Mouse (Mus musculus): ENCODE measurements around the gene Gm10073.
"Not testable (repeated sequence)": the region's sequence is repeated elsewhere in the genome, so short reads cannot be mapped to it uniquely, and the experiment has no call there.

The Gm10073 gene

DNA sequence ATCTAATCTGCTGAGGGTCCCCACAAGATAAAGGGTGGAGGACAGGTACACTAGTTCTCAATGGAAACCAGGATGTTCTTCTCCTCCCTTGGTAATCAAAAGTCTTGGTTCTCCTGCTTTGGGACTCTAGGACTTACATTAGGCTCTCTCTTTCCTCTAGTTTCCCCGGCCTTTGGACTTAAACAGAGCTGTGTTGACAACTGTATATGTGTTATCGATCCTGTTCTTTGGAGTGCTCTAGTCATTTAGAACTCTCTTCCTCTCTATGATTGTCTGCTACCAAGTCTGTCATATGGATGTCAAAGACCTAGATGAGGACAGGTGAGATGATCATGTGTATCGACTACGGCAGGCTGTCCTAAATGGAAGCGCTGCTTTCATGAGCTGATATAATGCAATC, 23.8 kb upstream of the Gm10073 start:
- no peak for DNase-seq (ENCODE audit: low read depth, low spot score)

DNA sequence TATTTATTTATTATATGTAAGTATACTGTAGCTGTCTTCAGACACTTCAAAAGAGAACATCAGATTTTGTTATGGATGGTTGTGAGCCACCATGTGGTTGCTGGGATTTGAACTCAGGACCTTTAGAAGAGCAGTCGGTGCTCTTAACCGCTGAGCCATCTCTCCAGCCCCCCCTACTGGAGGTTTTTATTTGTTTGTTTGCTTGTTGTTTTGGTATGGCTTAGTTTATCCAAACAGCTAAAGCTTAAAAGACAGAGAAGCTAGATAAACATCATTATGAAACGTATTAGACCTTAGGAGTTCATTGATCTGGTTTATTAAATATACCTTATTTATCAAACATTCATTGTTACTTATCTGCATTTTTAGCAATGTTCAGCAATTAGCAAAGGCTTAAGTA, 22.4 kb upstream of the Gm10073 start:
- DNase-seq (ENCODE audit: low read depth, low spot score) = not testable (repeated sequence)

DNA sequence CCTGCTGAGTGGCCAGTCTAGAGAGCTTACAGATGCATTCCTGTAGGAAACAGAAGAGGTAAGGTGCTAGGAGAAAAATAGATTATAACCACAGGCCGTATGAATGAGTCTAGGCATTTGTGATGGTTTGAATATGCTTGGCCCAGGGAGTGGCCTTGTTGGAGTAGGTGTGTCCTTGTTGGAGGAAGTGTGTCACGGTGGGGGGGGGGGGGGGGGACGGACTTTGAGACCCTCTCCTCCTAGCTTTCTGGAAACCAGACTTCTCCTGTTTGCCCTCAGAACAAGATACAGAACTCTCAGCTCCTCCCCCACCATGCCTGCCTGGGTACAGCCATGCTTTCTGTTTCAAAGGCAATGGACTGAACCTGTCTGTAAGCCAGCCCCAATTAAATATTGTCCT, 19.2 kb upstream of the Gm10073 start:
- DNase-seq (ENCODE audit: low read depth, low spot score) = no peak

DNA sequence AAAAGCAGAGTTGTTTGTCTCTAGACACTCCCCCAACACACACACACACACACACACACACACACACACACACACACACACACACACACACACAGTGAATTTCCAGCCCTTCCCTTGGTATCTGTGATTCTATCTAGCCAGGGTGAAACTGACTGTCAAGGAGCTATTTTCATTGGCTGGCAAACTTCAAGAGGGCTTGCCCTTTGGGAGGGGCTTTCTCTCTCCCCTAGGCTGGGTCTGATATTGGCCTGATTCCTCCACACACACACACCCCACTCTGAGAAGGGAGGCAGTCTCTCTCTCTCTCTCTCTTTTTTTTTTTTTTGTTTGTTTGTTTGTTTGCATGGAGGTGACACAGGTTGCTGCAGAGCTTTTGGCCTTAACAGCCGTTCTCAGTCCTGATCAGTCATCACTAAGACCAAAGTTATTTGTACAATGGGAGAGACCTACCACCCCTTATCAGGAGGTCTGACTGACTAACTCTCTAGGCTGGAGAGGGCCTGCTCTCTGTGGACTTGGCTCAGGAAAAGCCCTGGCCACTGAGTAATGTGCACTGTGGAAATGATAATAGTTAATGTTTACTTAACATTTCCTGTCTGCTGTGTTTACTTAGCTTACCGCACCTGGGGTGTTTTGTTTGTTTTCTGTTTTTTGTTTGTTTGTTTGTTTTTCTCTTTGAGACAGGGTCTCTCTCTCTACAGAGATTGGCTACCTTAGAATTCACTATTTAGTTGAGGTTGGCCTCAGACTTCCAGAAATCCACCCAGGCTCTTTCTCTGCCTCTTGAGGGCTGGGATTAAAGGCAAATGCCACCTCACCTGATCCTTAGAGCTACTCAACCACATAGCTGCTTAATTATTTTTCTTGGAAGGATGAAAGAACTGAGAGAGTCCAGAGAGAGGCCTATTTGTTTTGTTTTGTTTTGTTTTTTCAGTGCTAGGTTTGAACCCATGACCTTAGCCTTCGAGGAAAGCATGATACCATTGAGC, 15.5 kb upstream of the Gm10073 start:
- DNase-seq (ENCODE audit: low read depth, low spot score) = no peak

DNA sequence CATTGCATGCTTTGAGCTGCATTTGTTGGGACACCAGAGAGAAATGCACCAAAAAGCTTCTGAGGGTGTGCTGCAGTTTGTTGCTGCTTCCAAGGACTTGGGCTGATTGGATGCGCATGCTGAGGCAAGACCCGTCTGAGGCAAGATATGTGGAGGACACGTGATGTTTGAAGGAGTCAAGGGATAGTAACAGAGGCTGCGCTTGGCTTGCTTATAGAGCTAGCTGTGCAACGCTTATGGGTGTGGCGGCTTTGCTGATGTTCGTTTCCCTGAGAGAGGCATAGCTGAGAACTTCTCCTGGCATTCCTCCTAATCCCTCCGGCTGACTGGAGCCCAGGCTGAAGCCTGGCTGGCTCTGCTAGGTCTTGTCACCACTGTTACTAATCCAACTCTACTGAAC, 13.6 kb upstream of the Gm10073 start:
- DNase-seq (ENCODE audit: low read depth, low spot score) = no peak

DNA sequence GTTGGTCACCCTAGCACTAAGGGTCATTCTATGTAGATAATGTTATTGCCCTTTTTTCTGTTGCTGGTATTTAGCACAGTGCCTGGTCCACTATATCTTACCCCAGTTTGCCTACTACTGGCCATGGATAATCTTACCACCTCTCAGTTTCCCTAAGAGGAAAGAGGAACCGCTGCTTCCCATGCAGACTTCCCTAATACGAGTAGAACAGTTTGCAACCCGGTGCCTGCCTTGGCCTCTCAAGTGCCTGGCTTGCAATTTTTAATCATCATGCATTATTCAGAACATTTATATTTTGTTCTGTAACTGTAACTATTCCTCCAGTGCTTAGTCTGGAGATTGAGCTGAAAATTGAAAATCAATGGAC, 12.4 kb upstream of the Gm10073 start:
- DNase-seq (ENCODE audit: low read depth, low spot score) = no peak

DNA sequence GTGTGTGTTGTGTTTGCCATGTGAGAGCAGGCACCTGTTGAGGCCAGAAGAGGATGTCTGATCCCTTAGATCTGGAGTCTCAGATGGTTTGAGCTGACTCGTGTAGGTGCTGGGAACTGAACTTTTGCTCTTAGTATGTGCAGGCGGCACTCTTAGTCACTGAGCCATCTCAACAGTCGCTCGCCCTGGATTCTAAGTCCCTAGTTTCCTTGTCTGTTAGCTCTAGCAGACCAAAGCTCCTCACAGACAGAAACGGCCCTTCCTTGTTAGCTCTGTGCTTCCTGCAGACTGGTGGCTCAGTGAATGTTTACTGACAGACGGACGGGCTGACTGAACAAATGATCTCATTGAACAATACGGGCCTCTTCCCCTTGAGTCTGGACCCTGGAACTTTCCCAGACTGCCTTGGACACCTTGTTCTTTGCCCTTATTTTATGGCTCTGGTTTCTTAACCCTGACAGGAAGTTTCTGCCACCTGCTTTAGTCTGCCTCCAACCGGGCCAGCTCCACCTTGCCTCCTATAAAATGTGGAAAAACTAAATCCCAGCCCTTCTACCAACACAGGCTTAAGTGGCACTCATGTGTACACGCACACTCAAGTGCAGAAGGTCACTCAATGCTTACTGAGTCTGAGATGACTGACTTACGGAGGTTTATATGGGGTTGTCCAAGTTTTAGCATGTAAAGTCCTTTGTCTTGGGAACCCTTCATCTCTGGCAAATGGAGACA, 11.8 kb upstream of the Gm10073 start:
- no peak for DNase-seq (ENCODE audit: low read depth, low spot score)

DNA sequence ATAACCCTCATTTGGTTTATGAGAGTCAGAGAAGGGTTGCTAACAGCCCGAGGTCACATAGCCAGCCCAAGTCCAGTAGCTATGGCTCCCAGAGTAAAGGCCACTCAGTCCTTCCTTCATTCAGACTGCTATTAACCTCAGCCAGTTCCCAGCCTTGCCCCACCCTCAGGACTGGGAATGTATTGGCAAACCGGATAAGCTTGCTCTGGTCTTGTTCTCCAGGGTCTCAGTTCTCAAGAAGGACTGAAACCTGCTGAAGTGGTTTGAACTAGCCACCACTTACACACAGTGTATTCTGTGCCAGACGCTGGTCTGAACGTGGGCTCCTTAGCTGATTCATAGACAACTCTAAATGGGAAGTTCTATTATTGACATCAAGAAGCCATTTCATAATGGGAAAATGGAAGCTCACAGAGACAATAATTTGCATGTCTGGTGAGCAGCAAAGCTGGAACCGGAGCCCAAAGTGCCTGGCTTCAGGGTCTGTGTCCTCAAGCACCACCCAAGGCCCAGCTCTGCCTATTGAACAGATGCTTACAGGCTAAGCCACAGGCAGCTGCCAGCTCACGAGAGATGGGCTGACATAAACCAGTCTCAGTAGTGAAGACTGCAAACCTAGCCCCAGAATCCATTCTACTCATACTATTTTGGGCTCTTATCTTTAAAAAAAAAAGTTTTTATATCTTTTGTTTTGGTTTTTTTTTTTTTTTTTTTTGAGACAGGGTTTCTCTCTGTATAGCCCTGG, 8.3 kb upstream of the Gm10073 start:
- DNase-seq (ENCODE audit: low read depth, low spot score) = no peak

DNA sequence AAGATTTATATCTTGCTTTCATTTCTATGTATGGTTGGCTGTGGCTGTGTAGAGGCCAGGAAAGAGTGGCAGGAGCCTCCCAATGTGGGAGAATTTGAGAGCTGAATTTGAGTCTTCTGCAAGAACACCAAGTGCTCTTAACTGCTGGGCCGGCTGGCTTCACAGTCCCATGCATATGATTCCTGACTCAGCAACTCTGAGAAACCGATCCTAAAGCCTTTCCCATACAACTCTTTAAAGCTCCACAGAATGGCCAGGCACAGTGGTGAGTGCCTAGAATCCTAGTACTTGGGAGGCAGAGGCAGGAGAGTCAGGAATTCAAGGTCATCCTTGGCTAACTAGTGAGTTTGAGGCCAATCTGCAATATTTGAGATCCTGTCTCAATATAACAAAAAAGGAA, 6.2 kb upstream of the Gm10073 start:
- DNase-seq (ENCODE audit: low read depth, low spot score) = no peak

DNA sequence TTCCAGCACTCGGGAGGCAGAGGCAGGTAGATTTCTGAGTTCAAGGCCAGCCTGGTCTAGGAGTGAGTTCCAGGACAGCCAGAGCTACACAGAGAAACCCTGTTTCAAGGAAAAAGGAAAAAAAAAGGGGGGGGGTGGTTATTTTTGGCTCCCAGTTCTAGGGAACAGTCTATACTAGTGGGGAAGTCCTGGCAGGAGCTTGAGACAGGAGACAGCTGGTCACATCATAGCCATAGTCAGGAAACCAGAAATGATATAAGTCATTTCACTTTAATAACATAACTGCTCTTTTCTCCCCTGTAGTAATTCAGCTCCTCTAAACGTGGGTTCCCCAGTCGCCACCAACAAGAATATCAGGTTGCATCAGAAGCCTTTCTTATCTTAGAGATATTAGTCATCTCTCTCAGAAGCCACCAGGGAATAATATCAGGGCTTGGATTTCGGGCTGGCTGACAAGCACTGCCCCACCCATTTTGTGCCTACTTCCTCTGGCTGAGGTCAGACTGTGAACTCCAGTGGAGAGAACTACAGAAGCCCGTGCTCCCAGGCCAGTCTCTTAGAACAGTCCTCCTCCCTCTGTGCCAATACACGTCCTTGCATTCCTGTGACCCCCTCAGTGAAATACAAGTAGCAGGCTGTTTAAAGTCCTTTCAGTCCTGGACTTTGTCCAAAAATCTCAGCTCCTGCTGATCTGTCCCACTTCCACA, 3.7 kb upstream of the Gm10073 start:
- DNase-seq (ENCODE audit: low read depth, low spot score) = no peak

DNA sequence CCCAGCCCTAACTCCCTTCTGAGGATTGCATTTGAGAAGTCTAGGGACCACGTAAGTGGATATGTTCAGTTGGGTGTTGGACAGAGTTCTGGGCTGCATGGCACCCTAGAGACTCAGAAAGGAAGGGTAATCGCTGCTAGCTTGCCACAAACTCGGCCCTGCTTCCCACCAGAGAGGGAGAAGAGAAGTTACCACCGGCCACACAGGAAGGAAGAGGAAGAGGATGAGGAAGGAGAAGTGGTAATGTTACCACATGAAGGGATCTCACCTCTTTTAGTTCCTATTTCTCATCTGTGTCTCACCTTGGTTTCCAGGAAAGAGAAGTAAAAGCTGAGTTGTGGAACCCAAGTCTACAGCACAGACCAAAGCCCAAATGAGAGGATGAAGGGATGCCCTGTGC, 1.0 kb upstream of the Gm10073 start:
- DNase-seq (ENCODE audit: low read depth, low spot score) = no peak

DNA sequence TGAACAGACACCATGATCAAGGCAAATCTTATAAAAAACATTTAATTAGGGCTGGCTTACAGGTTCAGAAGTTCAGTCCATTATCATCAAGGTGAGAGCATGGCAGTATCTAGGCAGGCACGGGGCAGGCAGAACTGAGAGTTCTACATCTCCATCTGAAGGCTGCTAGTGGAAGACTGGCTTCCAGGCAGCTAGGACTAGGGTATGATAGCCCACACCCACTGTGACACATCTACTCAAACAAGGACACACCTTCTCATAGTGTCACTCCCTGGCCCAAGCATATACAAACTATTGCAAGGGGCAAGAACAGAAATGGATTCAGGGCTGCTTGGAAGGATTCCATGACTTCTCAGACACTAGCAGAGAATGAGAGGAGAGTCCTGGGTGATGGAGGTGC, 1.1 kb downstream of the Gm10073 start:
- DNase-seq (ENCODE audit: low read depth, low spot score) = not testable (repeated sequence)

DNA sequence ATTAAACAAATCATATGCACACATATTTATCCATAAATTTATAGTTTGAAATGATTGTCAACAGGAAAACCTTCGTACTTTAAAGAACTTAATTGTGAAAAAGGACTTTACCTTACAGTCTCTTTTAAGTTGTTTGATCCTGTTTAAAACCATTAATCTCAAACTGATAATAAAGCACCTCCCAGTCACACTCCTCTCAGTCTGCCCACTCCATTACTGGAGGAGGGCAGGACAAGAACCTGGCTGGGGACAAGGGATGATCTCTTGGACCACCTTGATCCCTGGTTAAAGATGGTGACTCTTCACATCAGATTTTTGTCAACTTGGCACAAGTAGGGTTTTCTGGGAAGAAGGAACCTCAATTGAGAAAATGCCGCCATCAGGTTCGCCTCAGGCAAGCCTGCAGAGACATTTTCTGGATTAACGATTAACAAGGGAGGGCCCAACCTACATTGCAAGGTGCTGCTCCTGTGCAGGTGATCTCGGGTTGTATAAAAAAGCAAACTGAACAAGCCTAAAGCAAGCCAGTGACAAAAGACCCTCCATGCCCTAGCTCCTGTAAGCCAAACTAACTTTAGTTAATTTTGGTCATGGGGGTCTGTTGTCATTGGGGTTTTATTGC, 1.6 kb downstream of the Gm10073 start:
- no peak for DNase-seq (ENCODE audit: low read depth, low spot score)

DNA sequence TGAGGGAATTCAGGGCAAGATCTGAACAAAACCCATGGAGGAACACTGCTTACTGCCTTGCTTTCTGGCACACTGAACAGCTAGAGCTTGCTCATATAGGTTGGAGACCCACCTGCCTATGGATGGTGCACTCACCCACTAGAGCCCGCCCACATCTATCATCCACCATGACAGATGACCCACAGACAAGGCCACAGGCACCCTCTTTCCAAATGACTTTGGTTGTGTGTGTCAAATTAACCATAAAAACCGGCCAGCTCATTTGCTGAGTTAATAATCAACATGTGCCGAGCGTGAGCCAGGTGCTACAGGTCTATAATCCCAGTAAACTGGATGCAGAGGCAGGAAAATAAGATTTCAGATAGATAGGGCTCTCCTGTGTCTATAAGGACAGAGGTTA, 2.9 kb downstream of the Gm10073 start:
- DNase-seq (ENCODE audit: low read depth, low spot score) = no peak

DNA sequence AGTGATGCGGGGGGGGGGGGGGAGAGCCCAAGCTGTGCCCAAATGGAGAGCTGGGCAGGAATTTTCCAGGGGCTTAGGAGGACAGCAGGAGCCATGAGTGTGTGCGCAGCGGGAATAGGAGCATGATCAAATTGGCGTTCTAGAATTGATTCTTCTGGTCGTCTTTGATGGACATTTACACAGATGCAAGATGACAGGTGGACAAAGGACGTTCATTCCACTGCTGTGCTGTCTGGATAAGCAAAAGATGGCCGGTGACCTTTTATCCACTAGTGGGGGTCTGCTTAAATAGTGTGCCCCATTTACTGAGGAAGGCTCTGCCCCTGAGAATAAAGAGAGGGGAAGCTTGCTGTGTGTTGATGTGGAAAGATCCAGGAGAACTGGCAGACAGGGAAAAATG, 4.3 kb downstream of the Gm10073 start:
- no peak for DNase-seq (ENCODE audit: low read depth, low spot score)

DNA sequence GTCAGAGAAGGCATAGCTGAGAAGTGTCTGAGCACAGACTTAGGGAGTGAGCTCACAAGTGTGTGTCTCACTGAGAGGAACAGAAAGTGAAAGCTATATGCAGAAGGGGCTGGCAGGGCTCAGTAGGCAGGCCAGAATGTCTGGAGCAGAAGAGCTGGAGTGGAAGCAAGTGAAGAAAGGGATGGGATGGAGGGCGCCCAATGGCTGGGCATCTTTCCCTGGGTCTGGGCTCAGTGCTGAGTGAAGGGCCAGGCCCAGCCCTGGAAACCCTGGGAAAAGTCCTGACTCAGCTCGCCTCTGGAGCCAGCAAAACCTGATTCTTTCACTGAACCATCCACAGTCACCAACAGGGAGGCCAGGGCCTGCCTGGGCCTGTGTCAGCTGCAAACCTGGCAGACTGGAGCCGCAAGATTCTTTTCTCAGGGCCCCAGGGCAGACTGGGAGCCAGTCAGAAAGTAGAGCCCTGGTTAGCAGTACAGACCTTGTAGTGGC, 9.5 kb downstream of the Gm10073 start:
- no peak for DNase-seq (ENCODE audit: low read depth, low spot score)

DNA sequence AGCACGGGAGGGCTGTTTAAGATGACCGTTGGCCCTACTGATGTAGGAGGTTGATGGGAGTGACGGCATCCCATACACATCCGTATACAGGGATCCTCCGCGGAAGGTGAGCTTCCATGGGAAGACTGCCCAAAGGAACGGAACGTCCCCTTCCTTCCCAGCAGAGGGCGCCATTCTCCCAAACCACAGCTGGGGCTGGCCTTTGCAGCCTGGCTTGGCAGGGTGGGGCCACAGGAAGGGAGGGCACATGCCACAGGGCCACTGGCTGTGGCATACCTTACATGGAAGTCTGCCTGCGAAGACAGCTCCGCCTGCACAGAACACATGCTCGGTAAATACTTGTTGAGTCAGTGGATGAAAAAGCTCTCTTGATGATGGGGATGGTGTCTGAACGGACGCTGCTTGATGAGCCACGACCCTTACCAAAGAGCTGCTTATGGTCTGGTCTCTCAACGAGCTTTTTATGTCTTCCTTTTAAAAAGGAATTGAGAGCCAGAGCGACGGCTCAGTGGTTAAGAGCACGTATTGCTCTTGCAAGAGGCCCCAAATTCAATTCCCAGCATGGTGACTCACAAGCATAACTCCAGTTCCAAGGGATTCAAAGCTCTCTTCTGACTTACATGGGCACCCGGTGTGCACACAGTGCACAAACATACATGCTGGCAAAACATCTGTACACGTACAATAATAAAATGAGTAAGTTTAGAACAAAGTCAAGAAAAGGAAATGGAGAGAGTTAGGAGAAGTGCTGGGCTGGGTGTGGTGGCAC, 12.0 kb downstream of the Gm10073 start:
- DNase-seq (ENCODE audit: low read depth, low spot score) = no peak

DNA sequence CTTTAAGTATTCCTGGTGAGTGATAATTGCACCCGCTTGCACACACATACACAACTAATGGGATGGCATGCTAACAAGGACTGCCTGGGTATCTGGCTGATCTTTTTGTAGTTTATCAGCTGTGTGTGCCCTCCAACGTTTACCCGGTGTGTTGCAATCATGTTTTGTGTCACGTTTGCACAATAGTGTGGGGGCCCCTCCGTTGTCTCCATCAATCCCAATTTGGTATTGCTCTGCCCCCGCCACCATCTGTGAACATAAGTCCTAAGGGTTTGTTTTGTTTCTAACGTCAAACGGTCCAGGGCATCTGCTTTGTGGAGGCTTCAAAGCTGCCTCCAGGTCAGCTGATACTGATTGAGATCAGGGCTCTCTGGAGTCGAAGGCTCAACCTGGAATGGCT, 13.4 kb downstream of the Gm10073 start:
- DNase-seq (ENCODE audit: low read depth, low spot score) = no peak

DNA sequence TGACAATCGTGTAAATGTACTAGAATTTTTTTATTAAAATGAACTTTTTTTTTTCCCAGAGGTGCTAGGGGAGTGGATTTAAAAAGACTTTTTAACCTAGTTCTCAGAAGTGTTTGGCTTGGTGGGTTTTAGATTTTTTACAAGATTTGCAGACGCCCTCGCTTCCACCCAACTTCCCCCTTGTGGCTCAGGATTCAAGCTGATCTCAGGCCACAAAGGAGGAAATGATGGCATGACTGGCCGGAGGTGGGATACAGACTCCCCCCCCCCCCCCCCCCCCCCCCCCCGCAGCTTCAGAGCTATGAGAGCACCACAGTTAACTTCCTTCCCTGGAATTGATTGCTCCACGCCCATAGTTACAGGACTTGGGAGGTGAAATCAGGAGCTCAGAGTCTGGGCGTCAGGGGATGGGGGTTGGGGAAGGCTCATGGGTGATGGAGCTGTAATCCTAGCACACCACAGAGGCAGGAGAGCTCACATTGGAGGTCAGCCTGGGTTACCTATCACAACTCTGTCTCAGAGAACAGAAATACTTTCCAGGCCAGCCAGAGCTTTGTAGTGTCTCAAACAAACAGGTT, 17.1 kb downstream of the Gm10073 start:
- no peak for DNase-seq (ENCODE audit: low read depth, low spot score)

DNA sequence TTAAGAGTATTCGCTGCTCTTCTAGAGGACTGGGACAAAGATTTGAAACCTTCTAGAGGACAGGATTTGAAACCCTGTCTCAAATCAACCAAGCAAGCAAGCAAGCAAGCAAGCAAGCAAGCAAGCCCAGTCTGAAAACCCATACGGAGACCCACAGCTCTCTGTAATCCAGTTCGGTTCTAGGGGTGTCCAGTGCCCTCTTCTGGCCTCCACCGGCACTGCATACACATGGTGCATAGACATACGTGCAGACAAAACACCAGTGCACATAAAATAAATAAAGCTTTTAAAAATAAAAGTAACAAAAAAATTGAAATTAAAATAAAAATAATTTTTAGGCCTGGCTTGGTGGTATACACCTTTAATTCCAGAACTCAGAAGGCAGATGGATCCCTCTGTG, 19.2 kb downstream of the Gm10073 start:
- no peak for DNase-seq (ENCODE audit: low read depth, low spot score)

Measured in brain, embryonic 18.5 days (tissue).